Mouse (Mus musculus) ES-E14 (cell line): ENCODE results near the gene Fam181a.

Experiments
- CHD2 ChIP-seq: IDR thresholded peaks from 2 replicates; pipeline ENCODE4 v1.6.1; 2014; ENCODE audit warnings: mild to moderate bottlenecking, low read depth, low read length, inconsistent platforms
- HCFC1 ChIP-seq: IDR thresholded peaks from 2 replicates; pipeline ENCODE4 v1.6.1; 2012; ENCODE audit warnings: low read length, inconsistent platforms, borderline replicate concordance; ENCODE audit not compliant: insufficient read depth
- ZC3H11A ChIP-seq: IDR thresholded peaks from 2 replicates; pipeline ENCODE4 v1.6.1; 2012; ENCODE audit warnings: low read depth, mild to moderate bottlenecking, inconsistent platforms, low read length, borderline replicate concordance
- ZNF384 ChIP-seq: IDR thresholded peaks from 2 replicates; pipeline ENCODE4 v1.6.1; 2012; ENCODE audit warnings: low read depth, low read length, inconsistent platforms

DNA sequence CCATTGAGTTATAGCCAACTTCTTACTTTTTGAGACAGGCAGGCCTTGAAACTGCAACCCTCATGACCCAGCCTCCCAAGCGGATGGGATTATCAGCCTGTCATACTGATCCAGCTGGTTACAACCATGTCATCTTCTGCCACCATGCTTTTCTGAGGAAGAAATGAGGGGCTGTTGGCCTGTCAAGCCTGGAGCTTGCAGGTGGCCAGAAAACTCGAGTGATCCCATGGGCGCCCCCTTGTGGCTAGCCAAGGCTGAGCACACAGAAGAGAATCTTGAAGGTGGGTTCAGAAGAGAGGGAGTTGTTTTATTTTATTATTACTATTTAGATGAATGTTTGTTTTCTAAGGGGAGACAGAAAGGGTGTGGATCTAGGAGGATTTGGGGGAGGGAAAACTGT, 4.1 kb upstream of the Fam181a start:
- TF ChIP-seq ZC3H11A (no peak), CHD2 (no peak), ZNF384 (no peak), HCFC1 (no peak)
